Mouse (Mus musculus) kidney, postnatal 0 days (tissue): ENCODE results near the gene Clk3. TPM values are rescaled to one million over a fixed set of nuclear protein-coding genes. Genes with fewer than 3 reads are reported as not detected.

Experiments
- ATAC-seq: fragments of 200-750 bp; cut with Nextera tagmentation; replicated peaks from 2 replicates; pipeline ENCODE4 v1.8.0; 2017; ENCODE audit warnings: low read depth, moderate number of reproducible peaks, moderate TSS enrichment, moderate library complexity; ENCODE audit not compliant: low FRiP score
- DNase-seq: peaks from one replicate; pipeline ENCODE4 v3.0.0-alpha.2; 2016; ENCODE audit warnings: low spot score
- H3K27ac ChIP-seq: fragments of 300-500 bp; sonication (generic); 2 replicates; pipeline ENCODE4 v1.5.1; 2014; ENCODE audit warnings: mild to moderate bottlenecking
- H3K27me3 ChIP-seq: fragments of 300-500 bp; sonication (generic); 2 replicates; pipeline ENCODE4 v1.6.1; 2014; ENCODE audit warnings: low read length, mixed read lengths; ENCODE audit not compliant: insufficient read depth
- H3K36me3 ChIP-seq: fragments of 300-500 bp; sonication (generic); 2 replicates; pipeline ENCODE4 v1.6.1; 2014; ENCODE audit warnings: low read length, mixed read lengths; ENCODE audit not compliant: insufficient read depth
- H3K4me1 ChIP-seq: fragments of 300-500 bp; sonication (generic); replicated peaks from 2 replicates; pipeline ENCODE4 v1.6.1; 2014; ENCODE audit warnings: antibody characterized with exemption, low read length, mixed read lengths; ENCODE audit not compliant: insufficient read depth
- H3K4me2 ChIP-seq: fragments of 300-500 bp; sonication (generic); 2 replicates; pipeline ENCODE4 v1.6.1; 2014; ENCODE audit warnings: mild to moderate bottlenecking, low read length, moderate library complexity, mixed read lengths
- H3K4me3 ChIP-seq: fragments of 300-500 bp; sonication (generic); replicated peaks from 2 replicates; pipeline ENCODE4 v1.5.1; 2014; ENCODE audit warnings: low read depth, low read length
- H3K9ac ChIP-seq: fragments of 300-500 bp; sonication (generic); 2 replicates; pipeline ENCODE4 v1.6.1; 2014; ENCODE audit warnings: low read depth, low read length
- H3K9me3 ChIP-seq: fragments of 300-500 bp; sonication (generic); replicated peaks from 2 replicates; pipeline ENCODE4 v1.6.1; 2016; ENCODE audit warnings: low read length, inconsistent platforms, mixed read lengths
- CTCF ChIP-seq: IDR thresholded peaks from 2 replicates; pipeline ENCODE4 v1.5.1; 2016; ENCODE audit warnings: antibody characterized with exemption, low read depth, mild to moderate bottlenecking, moderate library complexity
- WGBS: fragments of 180-500 bp; shearing (Covaris S2); extraction: QIAGEN DNeasy Blood & Tissue Kit; methylation state at CpG from one replicate; pipeline ENCODE4 v1.1.7; 2014; 5-methylcytosine and 5-hydroxymethylcytosine counted together
- polyA plus RNA-seq: library from polyadenylated mRNA; unstranded; fragments of >200 nt; fragmentation: Nextera tagmentation; extraction: Ambion mirVana; gene quantifications from 2 replicates; pipeline ENCODE4 v1.2.1, GENCODE M21; 2015

Gene Clk3
- polyA plus RNA-seq, 1 experiment from 2014 or later = 51.7 TPM

DNA sequence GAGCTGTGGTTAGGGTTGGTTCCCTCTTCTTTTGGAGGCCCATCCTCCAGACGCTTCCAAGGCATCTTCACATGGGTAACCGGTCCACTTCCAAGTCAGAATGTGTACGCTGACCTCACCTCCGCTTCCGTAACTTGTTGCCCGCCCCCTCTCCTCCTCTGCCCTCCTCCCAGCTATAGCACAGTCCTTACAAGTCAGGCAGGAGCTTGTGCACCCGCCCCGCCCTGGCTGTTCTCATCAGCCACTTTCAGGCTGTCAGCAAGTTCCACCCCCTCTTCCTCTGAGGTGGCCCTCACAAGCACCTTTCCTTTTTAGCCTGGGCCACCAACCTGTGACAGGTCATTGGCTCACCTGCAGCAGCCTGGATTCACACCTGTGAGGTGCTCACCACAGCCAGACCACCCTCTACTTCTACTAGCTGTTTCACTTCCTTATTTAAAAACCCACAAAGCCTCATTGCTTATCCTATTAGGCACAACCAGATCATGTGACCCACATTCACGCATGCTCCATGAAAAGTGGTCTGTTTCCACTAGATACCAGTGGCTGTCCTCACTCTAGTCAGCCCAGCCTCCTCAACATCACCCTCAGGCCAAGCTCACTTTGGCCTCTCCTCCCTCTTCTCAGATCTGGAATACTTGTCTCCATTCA, 34.8 kb upstream of the Clk3 start:
- 91% methylated on average over 9 of the region's 9 CpGs for WGBS
- no peak overlapping the region for H3K9ac ChIP-seq
- H3K36me3 ChIP-seq = peaks cover 9% of the 10 kb centered on the region
- H3K4me3 ChIP-seq = no peak overlapping the region
- peaks cover 10% of the 10 kb centered on the region; the same call in 1 of the 2 replicates for H3K4me1 ChIP-seq
- H3K4me2 ChIP-seq = no peak overlapping the region
- H3K27me3 ChIP-seq = no peaks in the 10 kb centered on the region
- no peak overlapping the region for H3K27ac ChIP-seq
- ATAC-seq = no peak
- H3K9me3 ChIP-seq = no peaks in the 10 kb centered on the region
- DNase-seq = no peak
- no peak for TF ChIP-seq CTCF

DNA sequence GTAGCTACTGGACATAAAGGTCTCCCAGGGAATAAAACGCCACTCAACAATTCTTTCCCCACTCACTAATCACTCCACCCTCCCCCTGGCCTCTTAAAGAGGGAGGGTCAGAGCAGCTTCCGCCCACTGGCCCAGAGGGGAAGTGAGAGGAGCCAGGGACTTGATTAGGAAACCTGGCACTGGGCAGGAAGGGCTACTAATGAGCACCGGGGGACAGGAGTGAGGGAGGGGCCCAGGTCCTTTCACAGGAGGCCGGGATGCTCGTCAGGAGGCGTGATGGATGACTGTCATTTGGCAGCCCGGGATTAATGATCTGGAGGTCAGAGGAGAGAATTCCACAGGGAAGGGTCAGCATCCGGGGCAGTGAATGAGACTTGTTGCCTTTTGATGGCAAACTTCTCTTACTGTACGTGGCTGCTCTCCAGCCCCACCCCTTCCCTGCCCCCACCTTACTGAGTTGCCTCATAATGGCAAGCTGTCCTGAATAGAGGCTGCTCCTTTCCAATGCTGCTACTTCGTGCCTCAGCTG, 33.1 kb upstream of the Clk3 start:
- WGBS = 8% methylated on average over 10 of the region's 10 CpGs
- Histone ChIP-seq H3K36me3 (peaks cover 9% of the 10 kb centered on the region), H3K4me3 (no peak overlapping the region), H3K27ac (peak overlapping the region; percentile 47; the same call in 1 of the 2 replicates), H3K4me1 (peaks cover 10% of the 10 kb centered on the region; the same call in 1 of the 2 replicates), H3K9me3 (no peaks in the 10 kb centered on the region), H3K9ac (no peak overlapping the region), H3K4me2 (no peak overlapping the region), H3K27me3 (no peaks in the 10 kb centered on the region)
- DNase-seq = peak; percentile 72
- peak; percentile 52 for ATAC-seq
- TF ChIP-seq CTCF = no peak

DNA sequence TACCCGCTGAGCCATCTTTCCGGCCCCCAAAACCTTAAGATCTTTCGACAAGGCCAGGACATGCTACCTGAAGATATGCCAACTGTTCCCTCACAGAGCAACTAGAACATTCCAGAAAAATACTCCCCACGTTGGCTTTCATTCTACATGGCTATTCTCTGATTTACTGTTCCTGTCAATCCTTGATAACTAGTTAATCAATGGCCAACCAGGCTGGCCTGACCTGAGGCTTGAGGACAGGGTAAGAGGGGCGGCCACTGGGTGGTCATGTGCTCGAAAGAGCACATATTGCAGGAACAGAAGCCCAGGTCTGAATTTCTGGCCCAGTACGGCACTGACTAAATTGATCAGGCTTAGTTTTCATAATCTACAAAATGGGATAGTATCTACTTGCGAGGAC, 31.8 kb upstream of the Clk3 start:
- no peak for ATAC-seq
- Histone ChIP-seq H3K27me3 (no peaks in the 10 kb centered on the region), H3K9me3 (no peaks in the 10 kb centered on the region), H3K36me3 (peaks cover 9% of the 10 kb centered on the region), H3K4me1 (peaks cover 10% of the 10 kb centered on the region; the same call in 1 of the 2 replicates), H3K27ac (no peak overlapping the region), H3K9ac (no peak overlapping the region), H3K4me3 (no peak overlapping the region), H3K4me2 (no peak overlapping the region)
- WGBS = 86% methylated on average over 8 of the region's 8 CpGs
- no peak for TF ChIP-seq CTCF
- no peak for DNase-seq

DNA sequence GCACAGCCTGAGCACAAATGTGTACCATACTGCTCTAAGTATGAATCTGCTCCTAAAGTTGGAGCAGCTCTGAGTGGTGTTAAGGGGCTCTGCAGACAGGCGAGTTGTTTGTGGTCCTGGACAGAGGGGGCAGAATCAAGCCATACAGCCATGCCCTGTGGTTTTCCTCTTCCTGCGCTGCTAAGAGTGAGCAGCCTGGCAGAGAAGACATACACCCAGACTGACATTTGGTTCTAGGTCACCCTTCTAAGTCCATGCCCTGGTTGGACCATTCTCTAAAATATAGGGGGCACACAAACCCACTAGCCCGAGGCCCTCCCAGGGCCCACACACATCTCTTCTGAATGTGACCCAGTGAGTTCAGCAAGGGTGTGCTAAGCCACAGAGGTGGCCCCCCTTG, 24.1 kb upstream of the Clk3 start:
- no peak overlapping the region for H3K27ac ChIP-seq
- no peak overlapping the region for H3K9ac ChIP-seq
- H3K4me1 ChIP-seq = no peaks in the 10 kb centered on the region
- no peaks in the 10 kb centered on the region for H3K27me3 ChIP-seq
- no peaks in the 10 kb centered on the region for H3K9me3 ChIP-seq
- WGBS = 86% methylated on average over 3 of the region's 3 CpGs
- H3K36me3 ChIP-seq = no peaks in the 10 kb centered on the region
- H3K4me2 ChIP-seq = no peak overlapping the region
- DNase-seq (no peak), ATAC-seq (no peak)
- TF ChIP-seq CTCF = no peak
- H3K4me3 ChIP-seq = no peak overlapping the region

DNA sequence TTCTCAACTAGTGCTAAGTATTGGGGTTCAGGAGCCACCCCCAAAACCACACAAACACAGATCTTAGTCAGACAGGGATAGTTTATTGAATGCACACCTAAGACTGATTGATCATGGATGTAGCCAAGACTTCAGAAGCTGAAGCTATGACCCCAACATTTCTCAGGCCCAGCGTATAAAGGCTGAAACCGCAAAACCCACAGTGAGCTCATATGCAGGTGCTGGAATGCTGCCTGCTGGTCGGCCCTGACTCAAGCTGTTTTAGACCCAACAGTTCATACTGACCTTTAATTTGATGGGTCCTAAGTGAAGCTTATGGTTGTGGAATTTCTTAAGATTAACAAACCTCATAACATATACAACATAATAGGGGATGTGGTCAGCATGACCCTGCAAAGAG, 17.0 kb upstream of the Clk3 start:
- Histone ChIP-seq H3K4me2 (no peak overlapping the region), H3K4me1 (no peaks in the 10 kb centered on the region), H3K4me3 (no peak overlapping the region), H3K27ac (no peak overlapping the region), H3K36me3 (no peaks in the 10 kb centered on the region), H3K9me3 (no peaks in the 10 kb centered on the region), H3K27me3 (no peaks in the 10 kb centered on the region), H3K9ac (no peak overlapping the region)
- 89% methylated on average over 3 of the region's 3 CpGs for WGBS
- TF ChIP-seq CTCF = no peak
- ATAC-seq (no peak), DNase-seq (no peak)

DNA sequence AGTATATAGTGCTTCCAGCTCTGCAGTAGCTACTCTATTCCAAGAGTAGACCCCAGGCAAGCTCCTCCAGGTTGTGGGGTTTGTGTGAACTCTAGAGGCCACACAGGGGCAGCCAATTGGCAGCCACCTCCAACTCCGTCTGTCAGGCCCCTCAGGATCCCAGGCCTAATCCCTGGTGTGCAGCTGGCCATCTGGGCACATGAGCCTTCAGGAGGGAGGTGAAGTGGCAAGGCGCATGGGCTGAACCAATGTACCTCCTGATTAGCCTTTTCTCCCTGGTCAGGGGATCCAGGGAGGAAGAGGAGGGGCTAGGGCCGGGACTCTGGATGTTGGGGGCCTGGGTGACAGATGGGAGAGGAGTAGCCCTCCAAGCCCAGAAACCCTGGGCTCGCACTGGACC, 10.1 kb upstream of the Clk3 start:
- no peak overlapping the region for H3K4me2 ChIP-seq
- no peak for TF ChIP-seq CTCF
- WGBS = 53% methylated on average over 4 of the region's 4 CpGs
- H3K9ac ChIP-seq = no peak overlapping the region
- no peaks in the 10 kb centered on the region for H3K9me3 ChIP-seq
- no peaks in the 10 kb centered on the region for H3K4me1 ChIP-seq
- no peak overlapping the region for H3K4me3 ChIP-seq
- no peaks in the 10 kb centered on the region for H3K36me3 ChIP-seq
- DNase-seq (no peak), ATAC-seq (no peak)
- H3K27ac ChIP-seq = no peak overlapping the region
- no peaks in the 10 kb centered on the region for H3K27me3 ChIP-seq

DNA sequence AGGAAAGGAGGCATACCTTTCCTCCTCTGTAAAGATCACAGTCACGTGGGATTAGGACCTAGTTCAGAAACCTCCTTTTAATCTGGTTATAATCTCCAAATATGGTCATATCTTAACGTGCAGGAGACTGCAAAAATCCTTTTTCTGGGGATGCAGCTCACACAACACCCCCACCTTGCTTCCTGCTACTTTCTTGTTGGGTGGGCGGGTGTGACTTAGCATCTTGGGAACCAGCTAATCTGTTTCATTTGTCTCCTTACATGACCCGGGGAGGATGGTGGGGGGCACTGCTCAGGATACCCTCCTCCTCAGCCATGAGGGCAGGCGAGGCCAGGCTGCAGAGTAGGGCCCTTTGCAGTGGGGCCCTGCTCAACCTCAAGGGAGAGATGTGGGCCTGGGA, 9.4 kb upstream of the Clk3 start:
- H3K4me3 ChIP-seq = no peak overlapping the region
- ATAC-seq (no peak), DNase-seq (no peak)
- WGBS = 72% methylated on average over 5 of the region's 5 CpGs
- no peak overlapping the region for H3K4me2 ChIP-seq
- H3K9ac ChIP-seq = no peak overlapping the region
- H3K4me1 ChIP-seq = no peaks in the 10 kb centered on the region
- H3K27ac ChIP-seq = no peak overlapping the region
- H3K27me3 ChIP-seq = no peaks in the 10 kb centered on the region
- no peaks in the 10 kb centered on the region for H3K9me3 ChIP-seq
- TF ChIP-seq CTCF = no peak
- no peaks in the 10 kb centered on the region for H3K36me3 ChIP-seq
